Mouse (Mus musculus) thymus, postnatal 25 days (tissue): Measurements from ENCODE around the gene Ptbp3.

Source experiments
- DNase-seq: peaks from one replicate; pipeline ENCODE4 v3.0.0; 2022

Ptbp3 gene

GRCm38 (mm10) chr4:59553576-59553975, 4.4 kb upstream of the Ptbp3 start:
- no peak for DNase-seq

- DNase-seq: no peak
Measured at GRCm38 (mm10) chr4:59552835-59553234, 3.7 kb upstream of the Ptbp3 start.

GRCm38 (mm10) chr4:59551901-59552300, 2.7 kb upstream of the Ptbp3 start:
- no peak for DNase-seq

GRCm38 (mm10) chr4:59549977-59550560, 905 bp upstream of the Ptbp3 start:
- DNase-seq: no peak

- DNase-seq: peak; percentile 86
Measured at GRCm38 (mm10) chr4:59548560-59549174, 497 bp downstream of the Ptbp3 start.

- no peak for DNase-seq
Measured at GRCm38 (mm10) chr4:59548011-59548559, 1.1 kb downstream of the Ptbp3 start.

- peak; percentile 55 for DNase-seq
Measured at GRCm38 (mm10) chr4:59547136-59547889, 1.9 kb downstream of the Ptbp3 start.

GRCm38 (mm10) chr4:59546285-59547071, 2.7 kb downstream of the Ptbp3 start:
- no peak for DNase-seq

- no peak for DNase-seq
Measured at GRCm38 (mm10) chr4:59544654-59545053, 4.5 kb downstream of the Ptbp3 start.

- DNase-seq: no peak
Measured at GRCm38 (mm10) chr4:59543006-59543405, 6.2 kb downstream of the Ptbp3 start.

GRCm38 (mm10) chr4:59536281-59536680, 12.9 kb downstream of the Ptbp3 start:
- no peak for DNase-seq

GRCm38 (mm10) chr4:59535624-59536023, 13.5 kb downstream of the Ptbp3 start:
- DNase-seq: no peak

GRCm38 (mm10) chr4:59533268-59533667, 15.9 kb downstream of the Ptbp3 start:
- no peak for DNase-seq

GRCm38 (mm10) chr4:59531172-59531571, 18.0 kb downstream of the Ptbp3 start:
- no peak for DNase-seq

- DNase-seq: no peak
Measured at GRCm38 (mm10) chr4:59527470-59527869, 21.7 kb downstream of the Ptbp3 start.

GRCm38 (mm10) chr4:59526728-59527127, 22.4 kb downstream of the Ptbp3 start:
- no peak for DNase-seq

GRCm38 (mm10) chr4:59524875-59525274, 24.3 kb downstream of the Ptbp3 start:
- no peak for DNase-seq

GRCm38 (mm10) chr4:59510321-59510720, 38.8 kb downstream of the Ptbp3 start:
- DNase-seq: no peak

GRCm38 (mm10) chr4:59509558-59509957, 39.6 kb downstream of the Ptbp3 start:
- DNase-seq: no peak

- DNase-seq: no peak
Measured at GRCm38 (mm10) chr4:59507766-59508165, 41.4 kb downstream of the Ptbp3 start.

GRCm38 (mm10) chr4:59506704-59507103, 42.5 kb downstream of the Ptbp3 start:
- DNase-seq: no peak

GRCm38 (mm10) chr4:59505481-59505880, 43.7 kb downstream of the Ptbp3 start:
- DNase-seq: no peak

GRCm38 (mm10) chr4:59491097-59491496, 58.1 kb downstream of the Ptbp3 start:
- no peak for DNase-seq
